Mouse (Mus musculus) urinary bladder, postnatal 14 days (tissue): ENCODE results near the gene Ciz1.

Experiments
- DNase-seq: peaks from one replicate; pipeline ENCODE4 v3.0.0; 2021; ENCODE audit warnings: low spot score

Ciz1 gene

DNA sequence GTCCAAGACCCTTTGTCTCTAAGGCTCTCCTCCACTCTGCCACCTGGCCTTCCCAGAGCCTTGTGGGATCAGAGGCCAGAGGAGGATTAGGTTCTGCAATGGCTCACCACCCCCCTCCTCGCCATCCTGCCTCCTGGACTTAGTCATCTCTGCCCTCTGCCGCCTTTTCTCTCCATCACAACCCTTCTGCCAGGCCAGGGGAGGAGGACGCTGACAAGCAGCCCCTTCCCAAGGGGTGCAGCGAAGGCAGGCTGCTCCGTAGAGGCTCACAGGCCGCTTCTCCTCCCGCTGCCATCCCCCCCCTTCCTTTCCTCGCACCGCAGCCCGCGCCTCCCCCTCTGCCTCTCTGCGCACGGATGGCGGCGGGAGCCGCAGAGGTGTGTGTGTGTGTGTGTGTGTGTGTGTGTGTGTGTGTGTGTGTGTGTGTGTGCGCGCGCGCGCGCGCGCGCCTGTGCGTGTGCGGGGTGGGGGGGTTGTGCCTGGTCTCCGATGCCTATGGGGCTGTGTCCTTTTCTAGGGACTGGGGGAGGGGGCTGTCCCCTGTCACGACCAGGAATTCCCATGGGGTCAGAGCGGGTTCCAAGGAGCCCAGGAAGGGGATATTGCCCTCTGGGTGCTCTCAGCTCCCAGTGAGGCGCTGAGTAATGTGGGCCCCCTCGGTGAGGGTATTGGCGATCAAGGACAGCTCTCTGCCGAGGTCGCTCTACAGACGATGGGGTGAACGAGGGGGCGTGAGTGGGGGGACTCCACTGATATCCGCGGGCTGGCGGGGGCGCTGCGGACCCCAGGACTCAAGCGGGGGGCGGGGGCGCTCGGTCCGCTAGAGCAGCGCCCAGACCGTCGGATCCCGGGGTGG is at the start of gene Ciz1:
Gene Ciz1 (plus strand): TSS at position 177 of the 856 bp plus-strand sequence.
- no peak for DNase-seq

DNA sequence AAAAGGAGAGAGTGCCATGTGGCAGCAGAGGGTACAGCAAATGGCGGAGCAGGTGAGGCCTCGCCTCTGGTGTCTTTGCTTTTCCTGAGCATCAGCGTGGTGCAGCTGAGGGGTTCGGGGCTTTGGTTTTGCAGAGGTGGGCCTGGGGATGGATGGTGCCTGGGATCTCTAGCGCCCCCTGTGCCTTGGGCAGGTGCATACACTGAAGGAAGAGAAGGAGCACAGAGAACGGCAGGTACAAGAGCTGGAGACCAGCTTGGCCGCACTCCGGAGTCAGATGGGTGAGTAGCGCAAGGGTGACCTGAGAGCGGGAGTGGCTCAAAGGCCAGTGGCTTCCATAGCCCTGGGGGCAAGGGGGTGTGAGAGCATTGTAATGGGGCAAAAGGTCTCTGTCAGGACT is 49.2 kb upstream of the Ciz1 start:
- no peak for DNase-seq

DNA sequence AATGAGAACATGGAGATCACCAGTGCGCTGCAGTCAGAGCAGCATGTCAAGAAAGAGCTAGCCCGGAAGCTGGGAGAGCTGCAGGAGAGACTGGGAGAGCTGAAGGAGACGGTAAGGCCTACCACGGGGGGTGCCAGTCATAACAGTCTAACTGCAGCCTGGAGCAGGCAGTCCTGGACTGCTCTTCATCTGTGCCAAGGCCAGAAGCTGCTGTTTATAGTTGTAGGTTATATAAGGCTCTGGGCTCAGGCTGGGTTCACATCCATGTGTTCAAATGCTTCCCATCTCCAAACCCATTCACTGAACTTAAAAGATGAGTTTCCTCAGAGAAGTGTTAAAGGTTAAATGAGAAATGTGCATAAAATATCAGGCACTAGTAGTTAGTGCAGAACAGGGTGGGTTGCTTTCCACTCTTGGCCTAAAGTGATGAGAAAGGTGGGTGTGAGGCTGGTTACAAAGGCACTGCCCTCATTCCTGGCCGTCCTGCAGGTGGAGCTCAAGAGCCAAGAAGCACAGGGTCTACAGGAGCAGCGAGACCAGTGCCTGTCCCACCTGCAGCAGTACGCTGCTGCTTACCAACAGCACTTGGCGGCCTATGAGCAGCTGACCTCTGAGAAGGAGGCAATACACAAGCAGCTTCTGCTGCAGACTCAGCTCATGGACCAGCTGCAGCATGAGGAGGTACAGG is 47.8 kb upstream of the Ciz1 start:
- peak; percentile 63 for DNase-seq

DNA sequence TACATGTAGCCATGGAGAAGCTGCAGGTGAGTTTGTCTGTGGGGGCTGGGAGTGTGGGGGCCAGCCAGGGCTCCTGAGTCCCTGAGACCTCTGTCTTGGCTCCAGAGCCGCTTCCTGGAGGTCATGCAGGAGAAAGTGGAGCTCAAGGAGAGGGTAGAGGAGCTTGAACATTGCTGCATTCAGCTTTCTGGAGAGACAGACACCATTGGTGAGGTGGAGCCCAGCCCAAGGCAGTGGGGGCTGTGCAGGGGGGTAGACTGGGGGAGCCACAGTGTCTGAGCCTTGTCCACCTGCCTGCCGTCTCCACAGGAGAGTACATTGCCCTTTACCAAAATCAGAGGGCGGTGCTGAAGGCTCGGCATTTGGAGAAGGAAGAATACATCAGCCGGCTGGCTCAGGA is 46.5 kb upstream of the Ciz1 start:
- no peak for DNase-seq

DNA sequence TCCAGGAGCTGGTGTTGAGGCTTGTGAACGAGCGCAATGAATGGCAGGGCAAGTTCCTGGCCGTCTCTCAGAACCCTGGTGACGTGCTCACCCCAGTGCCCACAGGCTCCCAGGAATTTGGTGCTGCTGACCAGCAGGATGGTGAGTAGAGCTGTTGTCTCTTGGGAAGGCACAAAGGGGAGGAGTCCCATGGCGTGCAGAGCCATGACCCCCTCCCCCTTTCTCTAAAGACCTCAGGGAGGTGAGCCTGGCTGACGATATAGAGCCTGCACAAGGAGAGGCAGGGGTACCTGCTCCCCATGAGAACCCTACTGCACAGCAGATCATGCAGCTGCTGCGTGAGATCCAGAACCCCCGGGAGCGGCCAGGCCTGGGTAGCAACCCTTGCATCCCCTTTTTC is 46.0 kb upstream of the Ciz1 start:
- DNase-seq: no peak

DNA sequence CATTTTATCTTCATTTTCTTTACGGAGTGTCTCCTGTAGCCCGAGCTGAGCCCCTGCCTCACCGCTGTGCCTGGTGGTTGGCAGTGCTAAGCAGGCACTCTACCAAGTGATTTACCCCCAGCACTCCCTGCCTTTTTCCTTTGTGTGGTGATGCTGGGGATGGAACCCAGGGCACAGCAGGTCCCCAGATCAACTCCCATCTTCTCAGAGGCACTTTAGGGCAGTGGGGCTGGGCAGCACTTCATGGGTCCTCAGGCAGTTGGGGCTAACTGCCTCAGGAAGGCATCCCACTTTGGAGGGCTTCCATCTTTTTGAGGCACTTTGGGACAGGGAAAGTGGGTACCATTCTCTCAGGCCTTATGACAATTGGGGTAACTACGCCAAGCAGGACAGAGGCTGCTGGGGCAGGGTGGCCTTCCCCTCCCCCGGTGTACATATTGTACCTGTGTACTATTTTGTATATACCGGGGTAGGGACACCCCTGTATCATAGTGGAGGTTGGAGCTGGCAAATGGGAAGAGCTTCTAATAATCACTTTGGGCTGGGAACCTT is 44.8 kb upstream of the Ciz1 start:
- no peak for DNase-seq

DNA sequence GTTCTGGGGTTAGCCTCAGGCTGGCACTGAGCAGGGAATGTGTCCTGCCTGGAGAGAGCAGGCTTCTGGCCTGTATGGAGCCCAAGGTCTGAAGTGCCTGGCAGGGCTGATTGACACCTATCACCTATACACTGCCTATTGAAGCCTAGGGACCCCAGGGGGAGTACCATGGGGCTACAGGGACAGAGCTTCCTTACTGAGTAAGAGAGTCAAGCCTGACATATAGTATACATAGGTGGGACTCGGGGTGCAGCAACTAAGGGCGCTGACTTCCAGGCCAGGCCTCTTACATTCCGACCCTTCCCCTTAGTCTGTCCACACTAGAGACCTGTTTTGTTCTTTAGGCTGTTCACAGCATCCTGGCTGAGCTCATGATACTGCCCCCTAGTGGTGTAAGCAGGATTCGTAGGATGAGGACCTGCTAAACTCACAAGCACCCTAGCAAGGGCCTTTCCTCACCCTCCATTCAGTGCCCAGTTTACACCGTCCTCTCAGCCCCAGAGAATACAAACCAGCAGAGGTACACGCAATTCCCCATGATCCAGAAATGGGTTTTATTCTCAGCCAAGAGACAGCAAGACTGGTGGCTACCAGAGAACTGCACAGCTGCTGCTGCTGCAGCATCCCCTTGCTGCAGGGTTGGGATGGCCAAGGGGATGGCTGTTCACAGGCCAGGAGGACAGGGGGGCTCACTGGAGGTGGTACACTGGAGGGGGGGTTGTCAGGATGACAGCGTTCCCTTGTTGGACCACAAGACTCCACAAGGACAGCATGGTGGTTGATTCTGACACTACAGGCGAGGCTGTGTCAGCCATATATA is 44.0 kb upstream of the Ciz1 start:
- DNase-seq: peak; percentile 58

DNA sequence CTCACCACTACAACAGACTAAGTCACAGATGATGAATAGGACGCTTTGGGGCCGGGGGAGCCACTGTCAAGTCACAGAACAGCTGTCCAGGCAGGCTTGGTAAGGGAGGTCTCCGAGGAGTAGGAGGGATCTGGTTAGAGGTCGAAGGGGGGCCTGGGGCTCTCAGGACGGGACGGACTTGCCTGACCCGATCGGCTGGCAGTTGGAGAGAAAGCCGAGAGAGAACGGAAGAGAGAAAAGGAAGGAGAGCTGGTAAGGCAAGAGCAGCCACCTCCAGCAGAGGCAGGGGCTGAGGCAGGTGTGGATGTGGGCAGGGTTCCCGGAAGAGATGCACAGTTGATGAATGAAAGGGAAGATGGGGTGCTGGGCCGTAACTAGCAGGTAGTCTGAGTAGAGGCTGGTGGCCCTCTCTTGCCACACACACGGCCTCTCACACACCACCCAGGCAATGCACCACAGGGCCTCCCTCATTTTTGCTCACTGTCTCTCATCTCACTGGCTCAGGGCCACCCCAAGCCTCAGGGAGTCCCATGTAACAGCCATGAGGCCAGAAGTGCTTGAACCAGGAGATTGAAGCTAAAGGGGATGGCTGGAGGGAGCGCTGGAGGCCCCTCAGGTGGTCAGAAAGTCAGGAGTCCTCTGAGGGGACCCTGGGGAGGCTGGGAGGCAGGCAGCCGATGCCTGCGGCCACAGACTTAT is 43.1 kb upstream of the Ciz1 start:
- no peak for DNase-seq

DNA sequence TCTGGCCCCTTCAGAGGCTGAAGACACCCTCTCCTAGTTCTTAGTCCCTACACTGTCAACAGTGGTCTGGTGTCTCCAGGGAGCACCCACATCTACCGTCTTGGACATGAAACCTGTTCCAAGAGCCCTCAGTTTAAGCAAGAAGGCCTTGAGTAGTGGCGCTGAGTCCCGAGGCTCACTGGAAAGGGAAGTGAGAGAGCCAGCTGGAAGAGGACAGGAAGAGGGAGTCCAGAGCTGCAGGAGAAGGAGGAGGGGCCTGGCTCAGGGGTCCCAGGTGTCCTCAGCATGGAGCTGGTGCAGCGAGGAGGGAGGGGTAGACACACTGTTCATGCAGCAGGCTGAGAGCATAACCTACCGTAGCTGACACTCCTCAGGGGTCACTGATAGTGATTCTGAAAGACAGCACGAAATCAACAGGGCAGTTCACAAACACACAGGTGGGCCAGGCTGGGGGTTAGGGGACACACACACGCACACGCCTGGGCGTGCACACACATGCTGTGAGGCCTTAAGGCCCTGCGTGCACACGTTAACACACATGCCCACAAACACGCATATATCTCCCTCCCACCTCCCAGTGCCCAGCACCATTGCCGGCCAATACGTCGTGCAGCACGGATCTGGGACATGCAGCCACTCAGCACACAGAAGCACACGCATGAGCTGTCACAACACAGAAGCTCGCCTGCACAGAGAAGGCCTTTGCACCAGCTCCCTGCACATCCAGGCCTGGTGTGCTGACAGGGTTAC is 41.9 kb upstream of the Ciz1 start:
- no peak for DNase-seq

DNA sequence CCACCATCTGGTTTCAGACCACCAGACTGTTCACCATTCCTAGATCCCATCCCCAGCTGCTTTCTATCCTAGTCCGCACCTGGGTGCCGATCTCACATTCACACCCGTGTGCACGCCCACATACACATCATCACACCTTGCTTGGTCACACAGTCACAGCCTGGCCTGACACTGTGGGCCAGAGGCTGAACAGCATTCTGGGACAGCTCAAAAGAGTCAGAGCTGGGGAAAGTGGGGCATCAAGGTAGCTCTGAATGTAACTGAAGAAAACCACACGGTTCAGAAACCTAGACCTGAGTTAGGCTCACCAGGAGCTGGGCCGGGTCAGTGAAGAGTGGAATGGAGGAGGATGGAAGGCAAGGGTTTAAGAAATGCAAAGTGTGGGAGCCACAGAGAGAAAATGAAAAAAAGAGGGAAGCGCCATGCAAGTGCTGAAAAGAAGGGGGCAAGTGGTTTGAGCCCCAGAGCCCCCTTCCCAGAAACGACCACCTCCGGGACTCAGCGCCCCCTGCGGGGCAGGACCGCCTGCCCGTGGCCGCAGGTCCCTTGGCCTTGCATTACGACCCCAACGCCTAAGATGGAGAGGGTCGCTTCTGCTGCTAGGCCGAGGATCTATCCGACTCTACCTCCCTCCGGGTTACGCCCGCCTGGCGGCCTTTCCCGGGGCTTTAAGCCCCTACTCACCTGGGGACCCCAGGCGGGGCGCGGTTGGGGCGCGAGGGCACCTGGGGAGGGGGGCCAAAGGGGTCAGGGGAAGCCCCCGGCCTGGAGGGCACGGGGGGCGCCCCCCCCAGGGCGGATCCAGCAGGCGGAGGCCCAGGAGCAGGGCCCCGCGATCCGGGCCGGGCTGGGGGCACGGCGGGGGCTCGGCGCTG is 40.4 kb upstream of the Ciz1 start:
- DNase-seq: no peak

DNA sequence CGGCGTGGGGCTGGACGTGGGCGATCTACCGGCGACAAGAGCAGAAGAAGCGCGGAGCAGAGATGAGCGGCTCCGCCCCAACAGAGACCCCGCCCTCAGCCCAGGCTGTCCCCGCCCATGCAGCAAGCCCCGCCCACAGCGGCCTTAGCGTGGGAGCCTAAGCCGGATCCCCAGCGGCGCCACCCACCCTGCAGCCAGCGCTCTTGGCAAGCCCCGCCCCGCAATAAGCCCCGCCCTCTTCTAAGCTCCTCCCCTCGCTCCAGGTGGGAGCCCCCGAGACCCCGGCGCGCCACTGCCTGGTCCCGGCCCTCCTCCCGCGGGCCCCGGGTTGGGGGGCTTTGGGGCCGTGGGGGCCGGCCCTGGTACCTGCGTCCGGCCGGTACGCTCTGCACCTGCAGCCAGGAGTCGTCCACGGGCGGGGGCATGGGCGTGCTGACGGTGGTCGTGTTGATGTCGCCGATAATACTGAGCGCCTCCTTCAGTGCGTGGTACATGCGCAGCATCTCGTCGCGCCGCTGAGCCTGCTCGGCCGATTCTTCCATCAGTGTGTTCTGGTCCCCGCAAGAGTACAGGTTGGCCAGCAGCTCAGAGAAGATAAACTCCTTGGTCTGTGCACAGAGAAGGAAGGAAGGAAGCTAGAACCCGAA is 39.7 kb upstream of the Ciz1 start:
- DNase-seq: peak; percentile 89

DNA sequence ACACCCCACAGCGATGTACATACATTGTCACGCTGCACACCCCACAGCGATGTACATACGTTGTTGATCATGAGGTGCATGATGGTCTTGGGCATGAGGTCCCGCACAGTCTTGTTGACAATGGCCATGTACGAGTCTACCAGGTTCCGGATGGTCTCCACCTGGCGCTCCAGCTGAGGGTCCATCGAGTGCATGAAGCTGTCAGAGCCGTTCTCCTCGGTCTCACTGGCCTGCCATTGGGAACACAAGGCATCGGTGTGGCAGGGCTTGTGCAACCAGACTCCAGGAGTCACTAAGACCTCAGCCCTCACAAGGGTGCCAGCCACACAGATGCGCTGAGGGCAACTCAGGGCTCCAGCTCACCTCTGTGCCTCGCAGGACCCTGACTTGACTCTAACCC is 37.3 kb upstream of the Ciz1 start:
- DNase-seq: no peak

DNA sequence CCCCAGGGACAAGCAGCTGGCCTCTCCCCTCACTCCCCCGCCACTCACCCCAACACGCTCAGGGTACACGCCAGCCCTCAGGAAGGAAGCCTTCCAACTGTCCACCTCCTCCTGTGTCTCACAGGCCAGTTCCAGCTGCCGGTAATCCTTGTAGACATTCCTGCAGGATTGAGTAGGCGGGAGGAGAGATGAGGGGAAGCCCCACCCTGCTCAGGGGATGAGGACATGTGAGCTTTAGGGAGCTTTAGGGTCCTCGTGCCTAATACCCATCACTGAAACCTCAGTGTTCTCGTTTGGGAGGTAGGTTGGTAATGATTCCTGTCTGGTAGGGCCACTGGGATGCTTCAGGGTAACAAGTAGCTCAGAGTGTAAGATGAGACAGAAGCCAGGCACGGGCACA is 36.4 kb upstream of the Ciz1 start:
- peak; percentile 64 for DNase-seq

DNA sequence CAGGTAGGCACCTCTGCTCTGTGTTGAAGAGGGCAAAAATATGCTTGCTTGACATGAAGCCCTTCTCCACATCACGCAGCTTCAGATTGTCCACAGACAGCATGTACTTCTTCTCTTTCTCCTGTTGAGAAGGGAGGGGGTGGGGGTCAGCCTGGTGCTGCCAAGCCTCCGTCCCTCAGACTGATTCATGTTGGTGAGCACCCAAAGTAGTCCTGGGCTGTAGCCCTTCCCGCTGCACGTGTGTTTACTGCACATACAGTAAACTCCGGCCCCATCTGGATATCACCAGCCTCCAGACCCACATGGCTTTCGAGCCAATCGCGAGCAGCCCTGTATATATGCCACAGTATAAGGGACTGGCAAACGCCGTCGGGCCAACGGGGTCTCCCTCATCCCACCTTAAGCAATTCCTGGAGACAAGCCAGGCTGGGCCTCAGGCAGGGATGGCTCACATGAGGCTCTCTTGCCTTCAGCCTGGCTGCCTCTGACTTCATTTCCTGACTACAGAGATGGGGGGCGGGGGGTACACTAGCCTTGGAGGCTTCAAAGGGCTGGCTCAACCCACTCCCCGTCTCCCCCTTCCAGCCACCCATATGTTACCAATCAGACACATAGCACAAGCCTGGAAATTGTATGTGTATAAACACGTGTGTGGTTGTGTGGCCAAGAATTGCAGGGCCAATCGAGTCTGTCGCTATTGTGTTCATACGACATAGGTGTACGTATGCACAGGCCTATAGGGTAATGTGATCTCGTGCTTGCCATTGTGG is 35.1 kb upstream of the Ciz1 start:
- peak; percentile 29 for DNase-seq

DNA sequence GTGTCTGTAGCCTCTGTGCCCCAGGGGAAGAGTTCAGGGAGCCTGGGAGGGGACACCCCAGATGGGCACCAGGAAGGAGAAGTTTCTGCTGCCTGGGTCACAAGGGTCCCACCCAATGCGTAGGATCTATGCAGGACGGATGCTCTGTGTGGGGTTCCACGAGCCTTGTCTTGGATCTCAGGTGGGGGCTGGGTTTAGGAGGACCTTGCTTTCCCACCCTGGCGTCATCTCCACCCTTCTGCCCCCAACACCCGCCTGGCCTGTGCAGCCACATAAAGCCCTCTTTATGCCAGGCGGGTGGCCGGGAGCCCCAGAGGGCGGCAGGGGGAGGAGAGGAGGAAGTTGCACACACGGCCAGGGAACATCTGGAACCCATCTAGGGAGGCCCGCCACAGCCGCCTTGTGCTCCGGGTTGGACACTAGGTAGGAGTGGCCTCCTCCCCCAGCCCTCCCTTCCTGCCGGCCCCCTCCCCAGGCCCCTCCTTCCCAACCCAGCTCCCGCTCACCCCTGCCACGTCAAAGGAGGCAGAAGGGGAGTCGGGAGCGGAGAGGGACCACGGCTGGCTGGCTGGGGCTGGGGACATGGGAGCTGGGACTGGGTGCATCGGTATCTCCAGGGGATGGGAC is 34.2 kb upstream of the Ciz1 start:
- peak; percentile 74 for DNase-seq

DNA sequence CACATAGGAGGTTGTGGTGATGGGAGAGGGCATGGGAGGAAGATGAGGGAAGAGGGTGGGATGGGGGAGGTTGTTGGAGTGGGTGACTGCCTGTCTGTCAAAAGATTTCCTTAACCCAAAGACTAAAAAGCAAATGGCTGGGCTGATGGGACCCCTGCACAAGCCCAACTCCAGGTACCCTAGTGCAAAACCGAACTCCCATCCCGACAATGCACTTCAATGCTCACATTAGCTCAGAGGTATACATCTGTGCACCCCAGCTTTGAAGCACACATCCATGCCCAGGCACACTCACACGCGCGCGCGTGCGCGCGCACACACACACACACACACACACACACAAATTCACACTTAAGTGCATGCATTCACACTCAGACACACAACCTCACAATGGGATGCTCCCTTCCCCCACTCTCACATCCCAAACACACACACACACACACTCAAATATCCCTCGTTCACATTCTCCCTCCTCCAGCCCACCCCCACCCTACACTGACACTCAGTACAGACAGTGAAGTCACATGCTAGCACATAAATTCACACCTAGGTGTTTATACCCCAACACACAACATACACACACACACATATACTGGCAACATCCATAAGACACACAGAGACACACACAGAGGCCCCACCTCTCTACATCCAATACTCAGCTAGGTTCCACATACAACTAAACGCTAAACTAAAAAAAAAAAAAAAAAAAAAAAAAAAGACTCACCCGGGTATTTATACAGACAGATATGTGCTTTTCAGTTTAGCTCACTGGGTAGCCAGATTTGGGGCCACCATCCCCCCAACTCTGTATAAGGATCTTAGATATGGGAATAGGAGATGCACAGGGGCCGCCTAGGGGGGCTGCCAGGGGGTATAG is 33.2 kb upstream of the Ciz1 start:
- DNase-seq: no peak
